Mouse (Mus musculus) MEL (cell line): Measurements from ENCODE around the gene Gja5. TPM values are rescaled to one million over a fixed set of nuclear protein-coding genes. Genes with fewer than 3 reads are reported as not detected.
A peak's percentile ranks its signal among the peaks of the same experiment; 100 is the strongest.
"Not testable (repeated sequence)": the region's sequence is repeated elsewhere in the genome, so short reads cannot be mapped to it uniquely, and the experiment has no call there.

Experiments used
- DNase-seq: peaks from one replicate; pipeline ENCODE4 v3.0.0; 2011; ENCODE audit warnings: low read depth, low spot score
- H3K27ac ChIP-seq: 2 replicates; pipeline ENCODE4 v1.5.1; 2012; ENCODE audit warnings: low read depth, mild to moderate bottlenecking, control low read depth, low read length, moderate library complexity; ENCODE audit not compliant: control insufficient read depth
- H3K27me3 ChIP-seq, 2 experiments: fragments of 150-350 bp in 1 of 2; sonication (generic) in 1 of 2; 2 replicates each; pipeline ENCODE4 v1.6.1; 2012; ENCODE audit warnings: low read length in 2 of 2, mild to moderate bottlenecking in 2 of 2, improper control_type of control experiment in 1 of 2, moderate library complexity in 1 of 2; ENCODE audit not compliant: insufficient read depth in 2 of 2, control insufficient read depth in 1 of 2
- H3K36me3 ChIP-seq, 2 experiments: 2 replicates each; pipeline ENCODE4 v1.6.1; 2012 to 2014; ENCODE audit warnings: low read length in 2 of 2, improper control_type of control experiment in 1 of 2, inconsistent platforms in 1 of 2, mild to moderate bottlenecking in 1 of 2; ENCODE audit not compliant: insufficient read depth in 2 of 2, control insufficient read depth in 1 of 2
- H3K4me1 ChIP-seq, 2 experiments: fragments of 150-350 bp in 1 of 2; sonication (generic) in 1 of 2; 2 replicates each; pipeline ENCODE4 v1.6.1; 2012; ENCODE audit warnings: low read length in 2 of 2, improper control_type of control experiment in 1 of 2, mild to moderate bottlenecking in 1 of 2; ENCODE audit not compliant: insufficient read depth in 2 of 2, control insufficient read depth in 1 of 2
- H3K4me3 ChIP-seq, 2 experiments: fragments of 150-350 bp in 1 of 2; sonication (generic) in 1 of 2; 2 replicates each; pipeline ENCODE4 v1.5.1; 2012; ENCODE audit warnings: low read depth in 2 of 2, low read length in 2 of 2, mild to moderate bottlenecking in 2 of 2, moderate library complexity in 2 of 2, control low read depth in 1 of 2, improper control_type of control experiment in 1 of 2; ENCODE audit not compliant: control insufficient read depth in 1 of 2, insufficient read depth in 1 of 2
- H3K79me2 ChIP-seq: 2 replicates; pipeline ENCODE4 v1.6.1; 2012; ENCODE audit warnings: mild to moderate bottlenecking, low read length, moderate library complexity; ENCODE audit not compliant: control insufficient read depth, poor library complexity, insufficient read depth
- H3K9ac ChIP-seq: 2 replicates; pipeline ENCODE4 v1.6.1; 2012; ENCODE audit warnings: low read depth, mild to moderate bottlenecking, control low read depth, low read length, moderate library complexity; ENCODE audit not compliant: control insufficient read depth, poor library complexity, severe bottlenecking
- H3K9me3 ChIP-seq: fragments of 150-350 bp; sonication (generic); replicated peaks from 2 replicates; pipeline ENCODE4 v1.6.1; 2012; ENCODE audit warnings: mild to moderate bottlenecking, low read length, improper control_type of control experiment, moderate library complexity; ENCODE audit not compliant: insufficient read depth
- CTCF ChIP-seq, 3 experiments: IDR thresholded peaks in 2 of 3; conservative IDR thresholded peaks in 1 of 3; 2 replicates each; pipeline ENCODE4 v1.5.1; 2011 to 2012; ENCODE audit warnings: low read length in 3 of 3, low read depth in 2 of 3, mild to moderate bottlenecking in 2 of 3, improper control_type of control experiment in 1 of 3, inconsistent platforms in 1 of 3, mixed read lengths in 1 of 3, moderate library complexity in 1 of 3; ENCODE audit not compliant: control insufficient read depth in 1 of 3, insufficient read depth in 1 of 3, poor library complexity in 1 of 3, severe bottlenecking in 1 of 3
- EP300 ChIP-seq, 2 experiments: IDR thresholded peaks; 2 replicates each; pipeline ENCODE4 v1.6.1; 2011; ENCODE audit warnings: improper control_type of control experiment in 2 of 2, low read length in 2 of 2, low read depth in 1 of 2, mild to moderate bottlenecking in 1 of 2
- GATA1 ChIP-seq: IDR thresholded peaks from 2 replicates; pipeline ENCODE4 v1.6.1; 2011; ENCODE audit warnings: low read depth, low read length, improper control_type of control experiment
- HCFC1 ChIP-seq: IDR thresholded peaks from 2 replicates; pipeline ENCODE4 v1.6.1; 2012; ENCODE audit warnings: low read depth, mild to moderate bottlenecking, inconsistent platforms, low read length, improper control_type of control experiment, moderate library complexity
- MAFK ChIP-seq: IDR thresholded peaks from 2 replicates; pipeline ENCODE4 v1.6.1; 2011; ENCODE audit warnings: low read depth, mild to moderate bottlenecking, low read length, improper control_type of control experiment, borderline replicate concordance
- MXI1 ChIP-seq: IDR thresholded peaks from 2 replicates; pipeline ENCODE4 v1.6.1; 2011; ENCODE audit warnings: mild to moderate bottlenecking, low read depth, low read length, improper control_type of control experiment
- MYB ChIP-seq: IDR thresholded peaks from 2 replicates; pipeline ENCODE4 v1.6.1; 2011; ENCODE audit warnings: mild to moderate bottlenecking, low read depth, low read length, improper control_type of control experiment
- POLR2AphosphoS2 ChIP-seq: IDR thresholded peaks from 2 replicates; pipeline ENCODE4 v1.6.1; 2011; ENCODE audit warnings: low read length, improper control_type of control experiment
- RAD21 ChIP-seq: IDR thresholded peaks from 2 replicates; pipeline ENCODE4 v1.6.1; 2011; ENCODE audit warnings: mild to moderate bottlenecking, low read depth, low read length, improper control_type of control experiment
- RCOR1 ChIP-seq: IDR thresholded peaks from 2 replicates; pipeline ENCODE4 v1.6.1; 2012; ENCODE audit warnings: low read depth, mild to moderate bottlenecking, inconsistent platforms, low read length, improper control_type of control experiment
- SMC3 ChIP-seq: IDR thresholded peaks from 2 replicates; pipeline ENCODE4 v1.6.1; 2011; ENCODE audit warnings: low read depth, low read length, improper control_type of control experiment
- TCF12 ChIP-seq: IDR thresholded peaks from 2 replicates; pipeline ENCODE4 v1.6.1; 2014; ENCODE audit warnings: low read depth, mild to moderate bottlenecking, inconsistent platforms, low read length, improper control_type of control experiment, moderate library complexity
- ZKSCAN1 ChIP-seq: IDR thresholded peaks from 2 replicates; pipeline ENCODE4 v1.6.1; 2012; ENCODE audit warnings: low read depth, mild to moderate bottlenecking, inconsistent platforms, low read length, improper control_type of control experiment, moderate library complexity
- polyA plus RNA-seq, 2 experiments: library from polyadenylated mRNA; stranded (reverse) in 1 of 2; unstranded in 1 of 2; fragments of >175 nt in 1 of 2; fragments of >200 nt in 1 of 2; gene quantifications; 2 replicates each; pipeline versions ENCODE4 v1.2.1 to v1.2.4; 2012; ENCODE audit warnings: low replicate concordance in 2 of 2, low read depth in 1 of 2; ENCODE audit not compliant: insufficient read length in 2 of 2, insufficient read depth in 1 of 2, missing spikeins in 1 of 2
- total RNA-seq: library from RNA; depleted of rRNA; stranded (reverse); fragments of 300-350 nt; gene quantifications from 2 replicates; pipeline ENCODE4 v1.2.3, GENCODE M21; 2012

Gene Gja5
- total and polyA plus RNA-seq, 3 experiments = 0.03 to 0.08 TPM; not detected in 1

DNA sequence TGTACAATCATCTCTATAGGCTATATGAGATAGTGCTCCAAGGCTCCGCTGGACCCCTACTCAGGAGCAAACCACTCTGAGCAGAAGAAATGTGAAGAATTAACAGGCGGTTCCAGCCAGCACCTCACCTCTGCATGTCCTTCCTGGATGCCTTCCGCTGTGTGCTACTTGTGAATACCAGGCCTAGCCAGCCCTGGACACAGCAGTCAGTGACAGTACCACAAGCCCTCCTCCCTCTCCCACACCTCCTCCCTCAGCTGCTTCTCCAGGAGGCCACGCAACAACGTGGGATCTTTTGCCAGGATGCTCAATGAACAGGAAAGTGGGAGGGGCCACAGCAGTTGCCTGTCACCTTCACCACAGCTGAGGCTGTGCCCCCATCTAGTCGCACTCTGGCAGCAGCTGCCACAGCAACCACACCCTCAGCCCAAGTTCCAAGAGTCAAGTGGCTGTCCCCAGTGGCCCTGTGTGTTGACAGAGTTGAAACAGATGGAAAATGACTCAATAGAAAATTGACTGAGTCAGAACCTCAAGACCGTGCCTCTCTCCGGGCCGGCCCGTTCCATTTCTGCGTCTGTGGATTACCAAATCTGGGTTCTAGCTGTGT is 171.4 kb downstream of the Gja5 start:
- not testable (repeated sequence) for H3K4me3 ChIP-seq, H3K9me3 ChIP-seq, H3K27ac ChIP-seq, H3K36me3 ChIP-seq, H3K4me1 ChIP-seq, DNase-seq, H3K27me3 ChIP-seq, H3K79me2 ChIP-seq, H3K9ac ChIP-seq

DNA sequence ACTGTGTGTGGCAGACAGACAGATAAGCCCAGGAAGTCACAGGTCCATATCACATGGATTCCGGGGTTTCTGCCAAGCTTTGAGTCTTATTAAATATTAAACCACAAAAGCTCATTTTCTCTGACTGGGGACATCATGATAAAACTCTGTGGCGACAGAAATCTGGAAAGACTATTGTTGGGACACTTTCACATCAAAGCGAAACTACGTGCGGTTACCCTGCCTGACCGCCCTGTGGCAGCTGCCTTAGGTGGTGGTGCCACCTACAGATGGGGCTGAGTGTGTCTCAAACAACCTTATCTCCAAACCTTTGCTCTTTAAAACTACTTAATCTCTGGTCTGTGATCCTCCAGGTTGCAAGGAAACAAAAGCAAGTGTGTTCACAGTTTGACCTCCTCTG is 171.9 kb downstream of the Gja5 start:
- H3K27ac ChIP-seq = no peak overlapping the region
- DNase-seq = peak; percentile 56
- TF ChIP-seq MYB = no peak
- TF ChIP-seq CTCF (IDR thresholded peaks at IDR 0.05 in 2 of 3, conservative IDR thresholded peaks at IDR 0.05 in 1 of 3; ENCODE audit: control insufficient read depth in 1 of 3, insufficient read depth in 1 of 3, low read depth in 2 of 3, low read length in 3 of 3, poor library complexity in 1 of 3, severe bottlenecking in 1 of 3) = peak; percentile 36 to 63 (median 60); a peak in 5 of 6 replicates
- peak; percentile 46 for TF ChIP-seq RAD21
- TF ChIP-seq RCOR1 = peak; percentile 88
- peak; percentile 43; the same call in 1 of the 2 replicates for TF ChIP-seq TCF12
- TF ChIP-seq MXI1 = no peak
- peak; percentile 34; the same call in 1 of the 2 replicates for TF ChIP-seq MAFK
- peak; percentile 11 to 15; a peak in 1 of 4 replicates for TF ChIP-seq EP300 (IDR thresholded peaks at IDR 0.05; ENCODE audit: low read depth in 1 of 2, low read length in 2 of 2)
- peak; percentile 6; the same call in 1 of the 2 replicates for TF ChIP-seq GATA1
- peak; percentile 33 for TF ChIP-seq SMC3
- H3K4me1 ChIP-seq = no peaks in the 10 kb centered on the region
- no peak overlapping the region for H3K9ac ChIP-seq
- no peaks in the 10 kb centered on the region for H3K79me2 ChIP-seq
- peak overlapping the region in 1 of 2 experiments; percentile 23; a peak in 2 of 4 replicates for H3K4me3 ChIP-seq
- peaks cover 0 to 5% of the 10 kb centered on the region in 2 experiments; a peak in 2 of 4 replicates for H3K27me3 ChIP-seq
- no peaks in the 10 kb centered on the region for H3K36me3 ChIP-seq
- no peaks in the 10 kb centered on the region for H3K9me3 ChIP-seq

DNA sequence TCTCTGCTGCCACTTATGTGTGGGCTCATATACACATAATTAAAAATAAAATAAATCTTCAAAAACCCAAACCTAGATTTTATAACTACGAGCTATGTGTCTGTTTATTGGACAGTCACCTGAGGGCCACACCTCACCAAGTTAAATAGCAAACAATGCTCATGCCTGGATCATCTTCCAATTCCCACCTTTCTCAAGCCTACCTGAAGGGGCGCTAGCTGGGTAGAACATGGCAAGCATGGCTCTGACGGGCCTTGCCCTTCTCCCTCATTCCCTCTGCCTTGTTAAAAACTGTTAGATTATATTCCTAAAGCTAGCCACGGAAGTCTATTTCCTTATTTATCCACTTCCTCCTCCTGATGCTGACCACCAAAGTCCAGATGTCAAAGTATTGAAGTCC is 173.9 kb downstream of the Gja5 start:
- H3K79me2 ChIP-seq = no peaks in the 10 kb centered on the region
- no peaks in the 10 kb centered on the region for H3K36me3 ChIP-seq
- no peak overlapping the region for H3K9ac ChIP-seq
- H3K27ac ChIP-seq = no peak overlapping the region
- DNase-seq = no peak
- peaks cover 0 to 6% of the 10 kb centered on the region in 2 experiments; a peak in 2 of 4 replicates for H3K27me3 ChIP-seq
- no peak overlapping the region for H3K4me3 ChIP-seq
- H3K4me1 ChIP-seq = no peaks in the 10 kb centered on the region
- no peaks in the 10 kb centered on the region for H3K9me3 ChIP-seq
- TF ChIP-seq POLR2AphosphoS2 = no peak
- TF ChIP-seq MYB = no peak
- no peak for TF ChIP-seq ZKSCAN1
- no peak for TF ChIP-seq HCFC1
- TF ChIP-seq CTCF (IDR thresholded peaks at IDR 0.05 in 2 of 3, conservative IDR thresholded peaks at IDR 0.05 in 1 of 3; ENCODE audit: control insufficient read depth in 1 of 3, insufficient read depth in 1 of 3, low read depth in 2 of 3, low read length in 3 of 3, poor library complexity in 1 of 3, severe bottlenecking in 1 of 3) = peak; percentile 16 to 32 (median 30); a peak in 4 of 6 replicates
- TF ChIP-seq, all 39 proteins: peak for 1
